Mouse (Mus musculus): Measurements from ENCODE around the gene 2310022B05Rik.

DNA sequence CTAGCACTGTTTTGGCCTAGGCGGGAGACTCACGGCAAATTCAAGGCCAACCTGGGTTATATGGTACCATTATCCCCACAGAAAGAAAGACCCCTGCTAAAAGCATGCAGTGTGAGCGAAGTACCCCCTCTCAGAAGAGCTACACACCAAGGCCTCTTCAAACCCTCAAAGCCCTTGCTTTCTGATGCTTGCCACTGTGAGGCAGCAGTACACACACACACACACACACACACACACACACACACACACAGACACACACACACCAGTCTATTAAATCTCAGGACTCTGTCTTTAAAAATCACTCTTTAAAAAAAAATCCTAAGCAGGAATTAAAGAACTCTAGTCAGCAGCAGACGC is 683 bp upstream of the 2310022B05Rik start:
- TF ChIP-seq CTCF (IDR thresholded peaks at IDR 0.05; ENCODE audit: control insufficient read depth, insufficient read depth, insufficient replicate concordance, low read depth, low read length) (no peak), POLR2A (IDR thresholded peaks at IDR 0.05; ENCODE audit: control insufficient read depth, low read depth, low read length) (no peak)
